Mouse (Mus musculus) frontal cortex, adult 2 months (tissue): ENCODE results near the gene Metrnl. TPM values are rescaled to one million over a fixed set of nuclear protein-coding genes. Genes with fewer than 3 reads are reported as not detected.
A peak's percentile ranks its signal among the peaks of the same experiment; 100 is the strongest.

Experiments used
- DNase-seq, 2 experiments: peaks; one replicate each; pipeline ENCODE4 v3.0.0; 2022; ENCODE audit warnings: low spot score in 1 of 2; ENCODE audit errors: extremely low spot score in 1 of 2
- polyA plus RNA-seq: library from polyadenylated mRNA; depleted of rRNA; stranded (reverse); fragments of >200 nt; gene quantifications from 2 replicates; pipeline ENCODE4 v1.2.3, GENCODE M21; 2012; rRNA removed

Metrnl gene
- polyA plus RNA-seq, 1 experiment: 9.8 TPM

DNA sequence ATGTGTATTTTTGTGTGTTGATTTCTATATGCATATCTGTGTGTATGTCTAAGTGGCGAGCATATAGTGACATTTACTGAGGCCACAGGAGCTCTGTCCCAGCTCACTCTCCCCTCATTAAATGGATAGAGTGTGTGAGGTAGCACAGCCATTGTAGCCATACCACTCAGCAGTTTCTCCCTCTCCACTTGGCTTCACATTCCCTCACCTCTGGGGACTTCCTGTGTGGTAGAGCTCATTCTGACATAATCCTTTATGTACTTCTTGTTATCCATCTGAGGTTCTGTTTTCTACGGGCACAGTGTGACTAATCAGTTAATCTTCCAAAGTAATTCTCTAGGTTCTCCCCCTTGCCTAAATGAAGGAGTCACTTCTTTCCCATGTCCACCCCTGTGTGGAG lies 21.1 kb downstream of the Metrnl start:
- no peak for DNase-seq

DNA sequence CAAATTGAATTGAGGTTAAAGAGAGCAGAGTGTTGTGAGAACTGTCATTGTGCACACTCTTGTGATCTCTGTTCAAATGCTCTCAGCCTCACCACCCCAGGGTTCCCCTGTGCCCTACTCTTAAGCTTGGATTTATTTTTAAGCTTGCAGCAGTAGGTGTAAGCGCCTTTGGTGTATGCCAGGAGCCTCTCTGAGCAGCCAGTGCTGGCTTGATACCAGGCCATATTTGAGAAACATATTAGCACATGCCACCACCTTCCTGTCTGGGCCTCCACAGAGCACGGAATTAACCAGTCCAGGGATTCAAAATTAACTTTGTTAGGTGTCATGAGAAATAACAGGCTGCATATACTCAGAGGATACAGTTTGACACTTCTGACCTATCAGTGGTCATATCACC lies 25.3 kb downstream of the Metrnl start:
- no peak for DNase-seq

DNA sequence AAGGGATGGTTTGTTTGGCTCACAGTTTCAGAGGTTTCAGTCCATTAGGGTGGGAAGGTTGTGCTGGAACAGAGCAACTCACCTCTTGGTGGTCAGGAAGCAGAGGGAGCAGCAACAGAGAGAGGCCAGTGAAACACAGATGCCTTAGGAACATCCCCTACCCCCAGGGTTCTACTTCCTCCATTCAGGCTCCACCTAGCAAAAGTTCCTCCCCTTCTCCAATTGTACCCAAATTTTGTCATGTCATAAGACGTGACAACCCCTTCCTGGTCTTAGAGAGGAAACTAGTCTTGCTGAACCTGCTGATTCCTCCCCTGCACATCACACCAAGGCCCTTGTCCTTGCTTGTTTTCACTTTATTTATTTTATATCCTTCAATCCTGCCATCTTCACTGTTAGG lies 32.8 kb downstream of the Metrnl start:
- DNase-seq: no peak

DNA sequence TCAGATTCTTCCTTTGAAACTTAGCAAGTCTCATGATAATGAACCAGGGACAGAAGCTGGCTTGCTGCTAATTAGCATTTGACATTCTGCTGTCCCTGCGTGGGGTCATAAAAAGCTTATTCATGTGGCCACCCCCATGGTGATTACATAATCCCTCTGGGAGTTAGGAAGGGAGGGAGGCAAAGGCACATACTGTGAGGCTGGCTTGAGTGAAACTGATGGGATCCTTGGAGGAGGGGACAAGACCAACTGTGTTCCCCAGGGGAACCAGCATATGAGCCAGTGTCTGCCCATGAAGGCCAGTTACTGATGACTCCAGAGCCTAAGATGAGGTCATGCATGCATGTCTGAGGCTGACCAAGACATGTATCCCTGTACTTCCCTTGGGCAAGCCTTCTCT lies 33.5 kb downstream of the Metrnl start:
- DNase-seq: no peak

DNA sequence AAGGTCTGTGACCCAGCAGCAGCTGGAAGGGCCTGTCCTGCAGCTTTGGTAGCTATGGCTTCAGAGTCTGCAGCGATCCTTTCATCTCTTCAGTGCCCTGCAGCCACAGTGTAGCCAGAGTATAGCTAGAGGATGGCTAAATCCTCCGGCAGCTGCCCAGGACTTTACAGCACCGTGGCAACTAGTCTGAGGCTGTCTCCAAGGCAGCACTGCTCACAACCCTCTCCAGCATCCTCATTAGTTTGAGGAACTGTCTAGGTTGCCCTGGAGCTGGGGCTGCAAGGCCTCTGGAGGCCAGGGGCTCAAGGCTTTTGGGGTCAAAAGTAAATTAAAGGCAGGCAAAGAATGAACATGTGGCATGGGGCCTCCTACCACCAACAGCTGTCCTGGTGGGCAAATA lies 37.3 kb downstream of the Metrnl start:
- DNase-seq: no peak

DNA sequence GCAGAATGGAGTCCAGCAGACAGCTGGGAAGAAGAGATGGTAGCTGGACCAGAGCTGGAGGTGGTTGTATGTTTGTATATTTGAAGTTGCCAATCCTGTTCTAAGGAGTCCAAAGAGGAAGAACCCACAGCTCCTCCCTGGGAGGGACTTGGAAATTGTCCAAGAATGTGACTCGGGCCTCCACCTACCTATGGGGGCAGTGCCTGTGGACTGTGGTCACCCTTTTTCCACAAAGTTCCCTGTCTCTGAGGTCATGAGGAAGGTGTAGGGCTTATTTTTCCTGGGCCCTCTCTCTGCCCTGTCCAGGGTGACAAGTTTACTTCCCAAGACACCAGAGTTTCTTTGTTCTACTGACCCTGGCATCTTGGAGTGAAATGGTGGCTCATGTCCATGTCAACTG lies 39.6 kb downstream of the Metrnl start:
- DNase-seq: no peak

DNA sequence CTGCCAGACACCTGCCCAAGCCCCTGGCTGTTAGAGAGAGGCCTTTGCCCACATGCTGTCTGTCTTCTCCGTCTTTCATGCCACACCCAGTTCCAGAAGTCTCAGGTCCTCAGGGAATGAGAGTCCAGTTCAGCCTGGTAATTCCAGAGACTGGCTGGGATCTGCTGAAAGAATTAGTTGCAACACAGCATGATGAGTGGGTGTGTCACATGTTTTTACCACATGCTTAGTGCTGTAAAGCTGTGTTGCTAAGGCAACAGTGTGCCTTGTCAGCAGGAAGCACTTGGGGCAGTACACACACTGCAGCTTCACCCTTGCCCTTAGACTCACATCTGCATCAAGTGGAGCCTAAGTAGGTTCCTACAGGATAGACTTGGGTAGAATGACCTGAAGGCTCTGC lies 40.1 kb downstream of the Metrnl start:
- DNase-seq: peak; percentile 14 to 54

DNA sequence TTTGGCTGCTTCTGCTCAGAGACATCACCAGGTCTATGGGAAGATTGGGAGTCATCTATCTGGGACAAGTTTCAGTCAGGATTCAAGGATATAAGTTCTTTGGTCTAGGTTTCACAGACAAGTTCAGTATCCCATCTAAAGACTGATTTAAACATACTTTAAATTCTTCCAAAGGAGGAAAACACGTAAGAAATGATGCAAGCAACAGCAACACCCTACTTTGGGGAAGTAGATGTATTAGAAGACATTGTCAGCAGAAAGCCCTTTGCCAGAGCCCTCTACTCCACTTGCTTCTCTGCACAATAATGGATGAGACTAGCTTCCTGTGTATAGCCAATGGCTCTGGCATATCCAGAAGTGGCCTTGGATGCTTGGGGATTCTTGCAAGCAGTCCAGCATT lies 41.8 kb downstream of the Metrnl start:
- DNase-seq: no peak

DNA sequence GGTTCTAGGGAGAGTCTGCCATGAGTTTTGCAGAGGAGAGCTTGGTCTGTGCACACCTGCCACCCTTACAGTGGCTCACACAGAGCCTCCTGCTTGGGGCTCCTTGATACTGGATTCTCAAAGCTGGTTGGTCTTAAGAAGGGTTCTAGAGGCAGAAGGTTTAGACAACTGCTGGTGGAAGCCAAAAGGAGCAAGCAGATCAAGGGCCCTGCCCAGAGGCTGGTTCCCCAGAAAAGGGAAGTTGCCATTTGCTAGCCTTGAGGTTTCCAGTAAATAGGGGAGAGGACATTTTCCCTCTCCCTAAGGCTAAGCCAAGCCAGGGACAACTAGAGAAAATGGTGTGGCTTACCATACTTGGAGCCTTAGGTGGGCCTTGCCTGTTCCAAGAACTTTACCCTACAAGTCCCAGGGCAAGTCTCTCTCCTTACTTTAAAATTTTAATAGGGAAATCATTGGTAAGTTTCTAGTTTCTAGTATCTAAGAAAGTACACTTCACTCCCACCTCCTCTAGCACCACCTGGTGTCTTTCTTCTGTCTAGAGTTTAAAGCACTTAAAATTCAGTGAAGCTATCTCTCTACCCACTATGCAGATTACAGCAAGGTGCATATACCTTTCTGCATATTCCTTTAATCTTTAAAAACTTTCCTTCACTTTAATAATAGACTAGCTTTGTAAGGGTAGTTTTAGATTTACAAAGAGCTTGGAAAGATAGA lies 42.7 kb downstream of the Metrnl start:
- DNase-seq: peak in 1 of 2 experiments; percentile 14

DNA sequence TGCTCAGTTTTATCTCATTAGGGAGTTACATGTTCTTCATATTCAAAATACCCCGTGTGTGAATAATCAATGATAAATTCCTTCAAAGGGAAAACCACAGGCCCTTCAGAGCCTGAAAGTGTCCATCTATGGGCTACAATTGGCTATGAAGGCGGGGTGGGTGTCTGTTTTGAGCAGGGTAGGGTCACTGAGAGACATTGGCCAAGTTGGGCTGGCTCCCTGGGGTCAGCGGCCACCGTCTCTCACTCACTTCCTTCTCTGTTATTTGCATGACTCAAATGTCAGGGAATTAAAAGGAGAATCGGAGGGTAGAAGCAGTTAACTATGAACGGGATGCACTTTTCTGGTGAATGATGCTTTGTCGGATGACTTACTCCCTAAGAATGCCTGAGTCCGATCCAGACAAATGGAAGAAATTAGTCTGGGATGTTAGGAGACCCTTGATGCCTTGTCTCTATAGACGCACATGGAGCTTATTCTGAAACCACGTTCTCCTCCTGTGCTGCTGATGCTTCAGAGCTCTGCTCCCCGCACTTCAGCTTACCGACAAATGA lies 45.7 kb downstream of the Metrnl start:
- DNase-seq: no peak

DNA sequence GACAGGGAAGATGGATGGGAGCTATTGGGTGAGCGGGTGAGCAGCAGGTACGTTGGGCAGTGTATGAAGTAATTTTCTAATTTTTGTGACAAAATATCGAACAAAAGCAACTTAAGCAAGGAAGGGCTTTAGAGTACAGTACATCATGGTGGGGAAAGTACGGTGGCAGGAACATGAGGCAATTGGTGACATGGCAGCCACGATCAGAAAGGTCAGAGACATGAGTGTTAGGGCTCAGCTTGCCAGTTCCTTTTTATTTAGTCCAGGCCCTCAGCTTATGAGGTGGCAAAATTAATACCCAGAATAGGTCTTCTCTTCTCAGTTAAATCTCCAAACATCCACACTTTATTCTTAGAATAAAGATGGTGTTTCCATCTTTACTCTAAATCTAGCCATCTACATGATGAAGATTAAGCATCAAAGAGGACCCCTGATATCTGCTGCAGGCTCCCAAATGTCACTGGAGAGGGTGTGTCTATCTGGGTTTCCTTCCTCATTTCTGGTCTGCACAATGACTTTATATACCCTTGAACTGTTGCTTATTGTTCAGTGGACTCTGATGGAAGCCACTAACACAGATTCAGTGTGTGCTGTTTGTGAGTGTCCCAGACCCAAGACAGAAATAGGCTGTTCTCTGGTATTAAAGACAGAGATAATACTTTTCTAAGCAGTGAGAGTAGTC lies 46.8 kb downstream of the Metrnl start:
- no peak for DNase-seq

Other genes with a start within 250 kb of the Metrnl start
- gene Tbcd, start 249.6 kb upstream of the Metrnl start, polyA plus RNA-seq: 53.0 and 59.9 TPM in 2 replicates
- 0.08 and 0.15 TPM in 2 replicates for gene Zfp750, start 182.2 kb upstream of the Metrnl start, polyA plus RNA-seq
- 7.2 and 7.7 TPM in 2 replicates for gene B3gntl1, start 28.4 kb upstream of the Metrnl start, polyA plus RNA-seq
- not detected in 2 replicates for gene Ptchd3, start 128.7 kb downstream of the Metrnl start, polyA plus RNA-seq